Mouse (Mus musculus) skeletal muscle tissue, adult 2 months (tissue): ENCODE data around the gene Zfp286.
A peak's percentile ranks its signal among the peaks of the same experiment; 100 is the strongest.
"Not testable (repeated sequence)": the region's sequence is repeated elsewhere in the genome, so short reads cannot be mapped to it uniquely, and the experiment has no call there.

Experiments
- DNase-seq: peaks from one replicate; pipeline ENCODE4 v3.0.0-alpha.2; 2012; ENCODE audit warnings: low read depth, low spot score

The Zfp286 gene

GRCm38 (mm10) chr11:62789617-62789936, 315 bp upstream of the Zfp286 start:
- no peak for DNase-seq

- DNase-seq = no peak
These were observed 12.8 kb downstream of the Zfp286 start for GRCm38 (mm10) chr11:62776510-62776909.

- DNase-seq = no peak
These were observed 28.4 kb downstream of the Zfp286 start for GRCm38 (mm10) chr11:62760755-62761457.

- DNase-seq = no peak
These were observed 30.8 kb downstream of the Zfp286 start for GRCm38 (mm10) chr11:62758491-62758890.

- no peak for DNase-seq
These were observed 31.4 kb downstream of the Zfp286 start for GRCm38 (mm10) chr11:62757906-62758305.

GRCm38 (mm10) chr11:62757143-62757507, 32.1 kb downstream of the Zfp286 start:
- DNase-seq = no peak

GRCm38 (mm10) chr11:62756456-62757142, 32.7 kb downstream of the Zfp286 start:
- peak; percentile 96 for DNase-seq

- no peak for DNase-seq
These were observed 36.5 kb downstream of the Zfp286 start, which contains the start of gene Gm10428 for GRCm38 (mm10) chr11:62752780-62753179. TSS of gene Gm10428 (plus strand) at chr11:62753100.

GRCm38 (mm10) chr11:62752191-62752590, 37.1 kb downstream of the Zfp286 start:
- no peak for DNase-seq

GRCm38 (mm10) chr11:62749445-62749844, 39.8 kb downstream of the Zfp286 start:
- not testable (repeated sequence) for DNase-seq

GRCm38 (mm10) chr11:62748062-62748461, 41.2 kb downstream of the Zfp286 start:
- no peak for DNase-seq

GRCm38 (mm10) chr11:62747227-62747626, 42.0 kb downstream of the Zfp286 start:
- DNase-seq = no peak

GRCm38 (mm10) chr11:62746001-62746533, 43.2 kb downstream of the Zfp286 start:
- DNase-seq = peak; percentile 34

- peak; percentile 46 for DNase-seq
These were observed 45.2 kb downstream of the Zfp286 start for GRCm38 (mm10) chr11:62744103-62744502.

- DNase-seq = no peak
These were observed 46.9 kb downstream of the Zfp286 start for GRCm38 (mm10) chr11:62742261-62742957.

GRCm38 (mm10) chr11:62741186-62741585, 48.1 kb downstream of the Zfp286 start:
- no peak for DNase-seq

GRCm38 (mm10) chr11:62732665-62733064, 56.6 kb downstream of the Zfp286 start:
- DNase-seq = no peak

- no peak for DNase-seq
These were observed 57.3 kb downstream of the Zfp286 start for GRCm38 (mm10) chr11:62732022-62732387.

- peak; percentile 78 for DNase-seq
These were observed 57.8 kb downstream of the Zfp286 start, which contains the start of gene Zfp287 for GRCm38 (mm10) chr11:62731311-62732021. TSS of gene Zfp287 (minus strand) at chr11:62731905.

GRCm38 (mm10) chr11:62728276-62728675, 61.0 kb downstream of the Zfp286 start:
- no peak for DNase-seq

- DNase-seq = no peak
These were observed 78.6 kb downstream of the Zfp286 start for GRCm38 (mm10) chr11:62710657-62711056.

- no peak for DNase-seq
These were observed 81.0 kb downstream of the Zfp286 start for GRCm38 (mm10) chr11:62708252-62708651.
